Mouse (Mus musculus) gonadal fat pad, adult 2 months (tissue): ENCODE data around the gene Rtn4rl1. TPM values are rescaled to one million over a fixed set of nuclear protein-coding genes. Genes with fewer than 3 reads are reported as not detected.

Experiments used
- DNase-seq: peaks from one replicate; pipeline ENCODE4 v3.0.0-alpha.2; 2012; ENCODE audit warnings: low read depth
- polyA plus RNA-seq: library from polyadenylated mRNA; depleted of rRNA; stranded (reverse); fragments of >200 nt; gene quantifications from 2 replicates; pipeline ENCODE4 v1.2.3, GENCODE M21; 2012

Rtn4rl1 gene
- polyA plus RNA-seq, 1 experiment, result 27.8 TPM

- no peak for DNase-seq
Measured at GRCm38 (mm10) chr11:75184986-75185385, 8.6 kb upstream of the Rtn4rl1 start.

- no peak for DNase-seq
Measured at GRCm38 (mm10) chr11:75189713-75190370, 3.7 kb upstream of the Rtn4rl1 start.

GRCm38 (mm10) chr11:75190371-75190724, 3.2 kb upstream of the Rtn4rl1 start:
- no peak for DNase-seq

GRCm38 (mm10) chr11:75190905-75191441, 2.6 kb upstream of the Rtn4rl1 start, which contains the start of gene Dph1:
Dph1 (minus strand) TSS chr11:75191241.
- no peak for DNase-seq

GRCm38 (mm10) chr11:75191841-75192240, 1.7 kb upstream of the Rtn4rl1 start:
- no peak for DNase-seq

- no peak for DNase-seq
Measured at GRCm38 (mm10) chr11:75192336-75193214, 1.0 kb upstream of the Rtn4rl1 start.

- no peak for DNase-seq
Measured at GRCm38 (mm10) chr11:75194121-75194849, 702 bp downstream of the Rtn4rl1 start.

GRCm38 (mm10) chr11:75194850-75195461, 1.4 kb downstream of the Rtn4rl1 start:
- no peak for DNase-seq

GRCm38 (mm10) chr11:75196131-75196530, 2.5 kb downstream of the Rtn4rl1 start:
- no peak for DNase-seq

GRCm38 (mm10) chr11:75197956-75198355, 4.4 kb downstream of the Rtn4rl1 start:
- no peak for DNase-seq

- no peak for DNase-seq
Measured at GRCm38 (mm10) chr11:75198792-75199191, 5.2 kb downstream of the Rtn4rl1 start.

GRCm38 (mm10) chr11:75199951-75200350, 6.4 kb downstream of the Rtn4rl1 start:
- DNase-seq, result no peak

GRCm38 (mm10) chr11:75200935-75201334, 7.4 kb downstream of the Rtn4rl1 start:
- no peak for DNase-seq

GRCm38 (mm10) chr11:75201721-75202120, 8.1 kb downstream of the Rtn4rl1 start:
- no peak for DNase-seq

- no peak for DNase-seq
Measured at GRCm38 (mm10) chr11:75203926-75204325, 10.3 kb downstream of the Rtn4rl1 start.

GRCm38 (mm10) chr11:75204472-75204871, 10.9 kb downstream of the Rtn4rl1 start:
- DNase-seq, result no peak

GRCm38 (mm10) chr11:75206347-75206746, 12.8 kb downstream of the Rtn4rl1 start:
- no peak for DNase-seq

GRCm38 (mm10) chr11:75209363-75209762, 15.8 kb downstream of the Rtn4rl1 start:
- no peak for DNase-seq

GRCm38 (mm10) chr11:75210093-75210492, 16.5 kb downstream of the Rtn4rl1 start:
- DNase-seq, result no peak

- DNase-seq, result no peak
Measured at GRCm38 (mm10) chr11:75210755-75211154, 17.2 kb downstream of the Rtn4rl1 start.

GRCm38 (mm10) chr11:75212031-75212667, 18.6 kb downstream of the Rtn4rl1 start:
- DNase-seq, result no peak
